Mouse (Mus musculus): Measurements from ENCODE around the gene Baz2a. TPM values are rescaled to one million over a fixed set of nuclear protein-coding genes. Genes with fewer than 3 reads are reported as not detected.
A peak's percentile ranks its signal among the peaks of the same experiment; 100 is the strongest.

The Baz2a gene
- polyA plus RNA-seq, 1 experiment from 2014 or later, result 10.0 TPM

GRCm38 (mm10) chr10:128088181-128088580, 3.2 kb upstream of the Baz2a start:
- Histone ChIP-seq H3K9me3 (ENCODE audit: control insufficient read depth, low read length) (no peaks in the 10 kb centered on the region), H3K36me3 (ENCODE audit: control insufficient read depth, insufficient read depth) (peaks cover 45% of the 10 kb centered on the region), H3K27me3 (replicated peaks; ENCODE audit: control insufficient read depth, insufficient read depth, low read length) (no peaks in the 10 kb centered on the region), H3K27ac (ENCODE audit: low read length) (no peak overlapping the region), H3K9ac (replicated peaks; ENCODE audit: low read depth, low read length) (no peak overlapping the region), H3K4me3 (replicated peaks; ENCODE audit: low read length) (no peak overlapping the region), H3K4me2 (ENCODE audit: low read length) (no peak overlapping the region), H3K4me1 (replicated peaks; ENCODE audit: control insufficient read depth, insufficient read depth, low read length) (peaks cover 33% of the 10 kb centered on the region)
- ATAC-seq, result no peak
- 89% methylated on average over 5 of the region's 5 CpGs for WGBS

- Histone ChIP-seq H3K4me1 (replicated peaks; ENCODE audit: control insufficient read depth, insufficient read depth, low read length) (peaks cover 43% of the 10 kb centered on the region), H3K27me3 (replicated peaks; ENCODE audit: control insufficient read depth, insufficient read depth, low read length) (no peaks in the 10 kb centered on the region), H3K9ac (replicated peaks; ENCODE audit: low read depth, low read length) (no peak overlapping the region), H3K9me3 (ENCODE audit: control insufficient read depth, low read length) (no peaks in the 10 kb centered on the region), H3K27ac (ENCODE audit: low read length) (no peak overlapping the region), H3K4me2 (ENCODE audit: low read length) (no peak overlapping the region), H3K36me3 (ENCODE audit: control insufficient read depth, insufficient read depth) (peaks cover 45% of the 10 kb centered on the region), H3K4me3 (replicated peaks; ENCODE audit: low read length) (no peak overlapping the region)
- WGBS, result 74% methylated on average over 5 of the region's 5 CpGs
- ATAC-seq, result no peak
Observed at GRCm38 (mm10) chr10:128089842-128090241, 1.5 kb upstream of the Baz2a start.

GRCm38 (mm10) chr10:128090651-128091563, 470 bp upstream of the Baz2a start:
- Histone ChIP-seq H3K4me2 (ENCODE audit: low read length) (peak overlapping the region; percentile 91), H3K9ac (replicated peaks; ENCODE audit: low read depth, low read length) (no peak overlapping the region; the same call in 1 of the 2 replicates), H3K4me3 (replicated peaks; ENCODE audit: low read length) (peak overlapping the region; percentile 2; the same call in 1 of the 2 replicates), H3K36me3 (ENCODE audit: control insufficient read depth, insufficient read depth) (peaks cover 35% of the 10 kb centered on the region), H3K4me1 (replicated peaks; ENCODE audit: control insufficient read depth, insufficient read depth, low read length) (peaks cover 38% of the 10 kb centered on the region), H3K27me3 (replicated peaks; ENCODE audit: control insufficient read depth, insufficient read depth, low read length) (no peaks in the 10 kb centered on the region), H3K27ac (ENCODE audit: low read length) (no peak overlapping the region), H3K9me3 (ENCODE audit: control insufficient read depth, low read length) (no peaks in the 10 kb centered on the region)
- ATAC-seq, result peak; percentile 38
- WGBS, result 8% methylated on average over 14 of the region's 14 CpGs

GRCm38 (mm10) chr10:128092506-128093495, 1.4 kb downstream of the Baz2a start:
- WGBS, result under 1% methylated on average over 63 of the region's 88 CpGs
- peak overlapping the region; percentile 77 for H3K27ac ChIP-seq (ENCODE audit: low read length)

GRCm38 (mm10) chr10:128093496-128094294, 2.3 kb downstream of the Baz2a start:
- Histone ChIP-seq H3K9me3 (ENCODE audit: control insufficient read depth, low read length) (no peaks in the 10 kb centered on the region), H3K36me3 (ENCODE audit: control insufficient read depth, insufficient read depth) (peaks cover 13% of the 10 kb centered on the region), H3K27ac (ENCODE audit: low read length) (no peak overlapping the region; the same call in 1 of the 2 replicates), H3K9ac (replicated peaks; ENCODE audit: low read depth, low read length) (peak overlapping the region; percentile 91), H3K4me3 (replicated peaks; ENCODE audit: low read length) (peak overlapping the region; percentile 76), H3K27me3 (replicated peaks; ENCODE audit: control insufficient read depth, insufficient read depth, low read length) (no peaks in the 10 kb centered on the region), H3K4me1 (replicated peaks; ENCODE audit: control insufficient read depth, insufficient read depth, low read length) (peaks cover 46% of the 10 kb centered on the region), H3K4me2 (ENCODE audit: low read length) (peak overlapping the region; percentile 91)
- WGBS, result 22% methylated on average over 13 of the region's 13 CpGs
- ATAC-seq, result no peak

More at GRCm38 (mm10) chr10:128092506-128093495, 1.4 kb downstream of the Baz2a start:
- Histone ChIP-seq H3K27me3 (replicated peaks; ENCODE audit: control insufficient read depth, insufficient read depth, low read length) (no peaks in the 10 kb centered on the region), H3K9me3 (ENCODE audit: control insufficient read depth, low read length) (no peaks in the 10 kb centered on the region), H3K4me3 (replicated peaks; ENCODE audit: low read length) (peak overlapping the region; percentile 76), H3K4me2 (ENCODE audit: low read length) (peak overlapping the region; percentile 91), H3K36me3 (ENCODE audit: control insufficient read depth, insufficient read depth) (peaks cover 22% of the 10 kb centered on the region), H3K4me1 (replicated peaks; ENCODE audit: control insufficient read depth, insufficient read depth, low read length) (peaks cover 38% of the 10 kb centered on the region), H3K9ac (replicated peaks; ENCODE audit: low read depth, low read length) (peak overlapping the region; percentile 91)
- peak; percentile 47 for ATAC-seq

- no peak overlapping the region; the same call in 1 of the 2 replicates for H3K9ac ChIP-seq (replicated peaks; ENCODE audit: low read depth, low read length)
Observed at GRCm38 (mm10) chr10:128094340-128094968, 3.1 kb downstream of the Baz2a start.

GRCm38 (mm10) chr10:128095003-128095636, 3.7 kb downstream of the Baz2a start:
- Histone ChIP-seq H3K36me3 (ENCODE audit: control insufficient read depth, insufficient read depth) (peaks cover under 1% of the 10 kb centered on the region; the same call in 1 of the 2 replicates), H3K4me3 (replicated peaks; ENCODE audit: low read length) (no peak overlapping the region), H3K4me1 (replicated peaks; ENCODE audit: control insufficient read depth, insufficient read depth, low read length) (peaks cover 48% of the 10 kb centered on the region), H3K9me3 (ENCODE audit: control insufficient read depth, low read length) (no peaks in the 10 kb centered on the region), H3K27me3 (replicated peaks; ENCODE audit: control insufficient read depth, insufficient read depth, low read length) (no peaks in the 10 kb centered on the region), H3K4me2 (ENCODE audit: low read length) (peak overlapping the region; percentile 52; the same call in 1 of the 2 replicates), H3K9ac (replicated peaks; ENCODE audit: low read depth, low read length) (no peak overlapping the region), H3K27ac (ENCODE audit: low read length) (no peak overlapping the region)
- no peak for ATAC-seq
- 28% methylated on average over 9 of the region's 9 CpGs for WGBS

More at GRCm38 (mm10) chr10:128094340-128094968, 3.1 kb downstream of the Baz2a start:
- peak overlapping the region; percentile 19; the same call in 1 of the 2 replicates for H3K4me3 ChIP-seq (replicated peaks; ENCODE audit: low read length)
- WGBS, result 9% methylated on average over 19 of the region's 19 CpGs
- peak overlapping the region; percentile 52 for H3K4me2 ChIP-seq (ENCODE audit: low read length)
- H3K36me3 ChIP-seq (ENCODE audit: control insufficient read depth, insufficient read depth), result peaks cover 7% of the 10 kb centered on the region
- H3K27me3 ChIP-seq (replicated peaks; ENCODE audit: control insufficient read depth, insufficient read depth, low read length), result no peaks in the 10 kb centered on the region
- no peaks in the 10 kb centered on the region for H3K9me3 ChIP-seq (ENCODE audit: control insufficient read depth, low read length)
- no peak; the same call in 1 of the 2 replicates for ATAC-seq
- H3K4me1 ChIP-seq (replicated peaks; ENCODE audit: control insufficient read depth, insufficient read depth, low read length), result peaks cover 48% of the 10 kb centered on the region
- no peak overlapping the region for H3K27ac ChIP-seq (ENCODE audit: low read length)

- WGBS, result 20% methylated on average over 4 of the region's 4 CpGs
- peak overlapping the region; percentile 98; the same call in 1 of the 2 replicates for H3K4me3 ChIP-seq (replicated peaks; ENCODE audit: low read length)
- no peak overlapping the region for H3K9ac ChIP-seq (replicated peaks; ENCODE audit: low read depth, low read length)
- H3K36me3 ChIP-seq (ENCODE audit: control insufficient read depth, insufficient read depth), result no peaks in the 10 kb centered on the region
- no peak overlapping the region for H3K4me2 ChIP-seq (ENCODE audit: low read length)
- ATAC-seq, result no peak
- H3K27me3 ChIP-seq (replicated peaks; ENCODE audit: control insufficient read depth, insufficient read depth, low read length), result no peaks in the 10 kb centered on the region
- peaks cover 41% of the 10 kb centered on the region for H3K4me1 ChIP-seq (replicated peaks; ENCODE audit: control insufficient read depth, insufficient read depth, low read length)
- H3K9me3 ChIP-seq (ENCODE audit: control insufficient read depth, low read length), result no peaks in the 10 kb centered on the region
- no peak overlapping the region for H3K27ac ChIP-seq (ENCODE audit: low read length)
Observed at GRCm38 (mm10) chr10:128096313-128096692, 4.9 kb downstream of the Baz2a start.

Data from forebrain, embryonic 16.5 days (tissue).